Mouse (Mus musculus) v-Abl transformed pro-B cells (cell line): Measurements from ENCODE around the gene Unc119b.
"Not testable (repeated sequence)": the region's sequence is repeated elsewhere in the genome, so short reads cannot be mapped to it uniquely, and the experiment has no call there.

ENCODE experiments used
- in situ Hi-C, 2 experiments: fragments of 400-800 bp; cut with MboI; formaldehyde crosslinking; loops; one replicate each; pipeline ENCODE4 v1.15.1; 2025; ENCODE audit not compliant: unreplicated experiment in 2 of 2

Unc119b gene

DNA sequence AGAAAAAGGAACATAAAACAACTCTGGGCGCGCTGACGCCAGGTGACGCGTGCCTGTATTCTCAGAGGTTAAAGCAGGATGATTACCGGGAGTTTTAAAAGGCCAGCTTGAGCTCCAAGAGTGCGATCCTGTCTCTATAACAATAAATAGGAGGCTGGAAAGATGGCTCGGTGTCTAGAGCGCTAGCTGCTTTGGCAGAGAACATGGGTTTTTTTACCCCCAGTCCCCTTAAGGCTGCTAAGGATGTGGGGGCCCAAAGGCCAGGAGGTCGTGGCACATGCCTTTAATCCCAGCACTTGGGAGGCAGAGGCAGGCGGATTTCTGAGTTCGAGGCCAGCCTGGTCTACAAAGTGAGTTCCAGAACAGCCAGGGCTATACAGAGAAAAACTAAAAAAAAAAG, 24.4 kb upstream of the Unc119b start:
- in situ Hi-C loops: no loop called here

DNA sequence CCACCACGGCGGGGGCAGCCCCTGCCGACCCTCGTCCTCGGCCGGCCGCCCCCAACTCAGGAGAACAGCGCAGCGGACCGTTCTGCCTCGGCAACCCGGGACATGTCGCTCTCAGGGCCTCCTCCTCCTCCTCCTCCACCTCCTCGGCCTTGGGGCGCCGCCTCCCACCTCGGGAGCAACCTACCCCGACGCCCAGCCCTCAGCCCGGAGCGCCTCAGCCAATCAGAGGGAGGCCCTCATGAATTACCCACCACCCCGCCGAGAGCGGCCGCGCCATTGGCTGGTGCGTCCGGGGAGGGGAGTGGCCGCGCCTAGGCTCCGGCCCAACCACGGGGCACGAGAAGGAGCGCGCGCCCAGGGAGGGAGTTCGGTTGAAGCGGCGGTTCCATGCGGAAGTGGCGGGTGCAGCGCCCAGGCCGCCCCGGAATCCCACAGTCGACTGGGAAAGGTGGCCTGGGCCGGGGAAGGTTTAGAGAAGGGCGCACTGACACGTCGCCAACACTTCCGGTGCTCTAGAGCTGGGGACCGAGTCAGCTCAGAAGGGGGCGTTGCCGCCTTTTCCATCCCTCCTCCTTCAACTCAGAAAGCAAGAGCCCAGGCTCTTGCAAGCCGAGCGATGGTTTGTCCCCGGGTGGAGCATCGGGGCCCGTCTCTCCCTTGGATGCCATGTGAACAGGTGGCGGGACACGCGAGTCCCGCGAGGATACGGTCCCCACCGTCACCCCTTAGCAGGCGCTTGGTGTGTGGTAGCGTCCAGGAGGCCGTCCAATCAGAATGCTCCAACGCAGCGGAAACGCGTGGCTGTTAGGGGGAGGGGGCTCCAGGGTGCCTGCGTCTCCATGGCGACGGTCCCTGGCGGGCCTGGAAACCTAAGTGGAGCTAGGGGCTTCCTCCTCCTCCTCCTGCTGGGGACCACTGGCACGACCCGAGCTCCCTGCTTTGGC, 23.5 kb upstream of the Unc119b start, which contains the start of gene Mlec:
Gene Mlec (minus strand): TSS at position 140 of the 944 bp plus-strand sequence.
- in situ Hi-C loops: no loop called here

DNA sequence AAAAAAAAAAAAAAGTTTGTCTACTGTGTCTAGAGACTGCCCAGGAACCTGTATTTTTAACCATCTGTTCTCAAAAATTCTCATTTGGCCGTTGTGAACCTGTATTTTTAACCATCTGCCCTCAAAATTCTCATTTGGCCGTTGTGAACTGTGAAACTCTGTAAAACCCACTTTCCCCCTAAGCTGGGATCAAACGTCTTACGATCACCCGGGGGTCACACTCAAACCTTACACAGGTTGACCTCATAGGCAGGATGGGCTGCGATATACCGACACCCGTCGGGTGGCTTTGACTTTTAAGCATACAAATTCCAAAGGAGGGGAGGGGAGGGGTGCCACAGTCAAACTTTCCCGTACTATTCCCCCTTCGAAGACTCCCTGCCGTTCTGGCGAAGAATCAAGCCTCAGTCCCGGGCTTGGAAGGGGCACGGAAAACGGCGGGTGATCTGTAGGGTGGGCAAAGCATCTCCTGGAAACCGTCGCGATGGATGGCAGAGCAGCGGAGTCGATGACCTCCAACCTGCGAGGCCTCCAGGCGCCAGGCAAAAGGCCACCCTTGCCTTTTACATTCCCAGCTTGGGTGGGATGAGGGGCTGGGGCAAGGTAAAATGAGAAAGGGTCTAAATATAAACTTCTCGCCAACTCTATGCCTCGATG, 22.3 kb upstream of the Unc119b start:
- in situ Hi-C loops: no loop called here

DNA sequence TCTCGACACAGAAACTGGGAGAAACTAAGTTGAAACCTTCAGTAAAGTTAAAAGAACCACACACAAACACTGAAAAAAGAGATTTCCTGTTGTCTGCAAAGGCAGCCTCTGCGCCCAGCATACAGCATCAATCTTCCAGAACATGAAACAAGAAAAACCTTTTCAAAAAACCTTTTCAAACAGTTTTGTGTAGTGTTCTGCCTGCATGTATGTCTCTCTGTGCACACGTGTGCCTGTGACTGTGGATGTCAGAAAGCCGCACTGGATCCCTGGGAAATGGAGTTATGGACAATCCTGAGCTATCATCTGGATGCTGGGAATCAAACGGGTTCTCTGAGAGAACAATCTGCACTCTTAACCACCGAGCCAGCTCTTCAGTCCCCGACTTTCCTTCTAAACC, 21.6 kb upstream of the Unc119b start:
- in situ Hi-C loops: no loop called here

DNA sequence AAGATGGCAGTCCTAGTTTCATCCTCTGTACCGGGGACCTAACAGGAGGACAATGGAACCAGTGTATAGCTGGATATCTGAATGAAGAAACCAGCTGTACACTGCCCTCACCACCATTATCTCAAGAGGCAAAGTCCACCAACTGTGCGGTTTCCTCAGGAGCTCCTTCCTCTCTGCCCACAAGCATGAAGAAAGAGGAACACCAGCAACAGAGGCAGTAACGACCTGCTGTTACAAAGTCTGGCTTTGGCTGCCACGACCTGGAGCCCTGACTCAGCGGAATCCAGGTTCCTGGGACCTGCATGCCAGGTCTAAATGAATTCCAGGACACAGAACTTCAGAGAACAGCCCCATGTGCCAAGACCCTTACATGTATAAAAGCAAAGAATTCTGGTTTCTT, 21.1 kb upstream of the Unc119b start:
- in situ Hi-C loops: no loop called here

DNA sequence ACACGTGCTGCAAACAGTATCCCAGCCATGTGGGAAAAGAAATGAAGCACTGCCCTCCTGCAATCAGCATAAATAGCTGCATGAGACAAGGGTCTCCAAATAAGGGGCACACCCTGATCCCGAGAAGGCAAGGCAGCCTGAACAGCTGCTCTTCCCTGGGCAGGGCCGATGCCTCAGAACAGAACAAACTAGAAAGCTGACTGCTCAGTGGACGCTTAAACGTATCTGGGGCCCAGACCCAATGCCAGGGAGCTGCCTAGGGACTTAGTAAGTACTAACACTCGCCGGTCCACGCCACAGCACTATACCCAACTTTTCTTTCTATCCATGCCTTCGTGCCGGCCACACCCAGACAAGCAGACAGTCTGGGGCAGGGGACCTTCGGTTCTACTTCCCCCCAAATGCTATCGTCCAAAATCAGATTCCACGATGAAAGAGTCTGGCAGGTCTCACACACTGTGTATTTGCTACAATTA, 20.4 kb upstream of the Unc119b start:
- in situ Hi-C loops: no loop called here

DNA sequence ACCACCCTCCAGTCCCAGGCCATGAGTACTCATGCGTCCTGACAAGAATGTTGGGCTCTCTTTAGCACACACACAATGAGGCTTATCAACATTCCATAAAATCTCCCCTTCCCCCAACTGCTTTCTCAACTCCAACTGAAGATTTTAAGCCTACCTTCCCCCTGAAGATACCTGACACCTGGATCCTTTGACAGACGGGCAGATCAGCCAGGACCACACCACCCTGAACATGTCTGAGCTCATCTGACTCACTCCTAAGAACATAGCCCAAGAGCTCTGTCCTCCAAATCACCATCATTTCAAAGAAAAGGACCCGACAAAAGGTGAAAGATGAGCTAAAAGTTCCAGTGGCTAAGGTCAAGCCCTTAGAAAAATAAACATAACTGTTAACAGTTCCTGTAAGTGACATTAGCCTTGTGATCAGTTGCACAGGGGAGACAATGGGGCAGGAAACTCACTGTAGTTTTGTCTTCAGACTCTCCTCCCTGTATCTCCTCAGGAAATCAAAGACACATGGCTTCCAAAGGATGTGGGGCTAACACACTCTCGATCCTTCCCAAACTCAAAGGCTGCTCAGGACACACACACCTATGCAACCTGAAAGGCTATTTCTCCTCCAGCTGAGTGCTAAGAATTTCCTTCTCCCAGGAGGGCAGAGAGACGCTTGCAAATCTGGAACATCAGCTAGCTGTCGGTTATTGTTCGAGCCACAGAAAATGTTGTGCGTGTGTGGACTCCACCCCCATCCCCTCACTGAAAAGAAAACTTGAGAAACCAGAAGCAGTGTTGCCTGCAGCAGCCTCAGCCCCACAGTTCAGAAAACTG, 17.6 kb upstream of the Unc119b start:
- in situ Hi-C loops: no loop called here

DNA sequence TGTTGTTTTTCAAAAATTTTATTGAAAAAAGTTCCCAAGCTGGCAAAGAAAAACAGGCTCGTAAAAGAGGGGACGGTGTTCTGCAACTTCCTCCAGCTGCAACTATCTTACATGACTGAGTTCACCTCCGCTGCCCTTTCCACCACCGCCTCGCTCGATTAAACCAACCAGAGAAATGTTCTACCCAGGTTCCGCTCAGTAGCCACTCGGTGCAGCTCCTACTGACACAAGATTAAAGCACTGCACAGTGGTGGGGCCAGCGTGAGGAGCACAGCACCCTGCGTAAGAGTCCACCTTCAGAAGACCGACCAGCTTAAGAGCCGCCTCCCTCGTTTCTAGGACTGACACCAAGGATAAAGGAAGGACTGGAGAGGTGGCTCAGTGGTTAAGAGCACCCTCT, 16.7 kb upstream of the Unc119b start:
- in situ Hi-C loops: no loop called here

DNA sequence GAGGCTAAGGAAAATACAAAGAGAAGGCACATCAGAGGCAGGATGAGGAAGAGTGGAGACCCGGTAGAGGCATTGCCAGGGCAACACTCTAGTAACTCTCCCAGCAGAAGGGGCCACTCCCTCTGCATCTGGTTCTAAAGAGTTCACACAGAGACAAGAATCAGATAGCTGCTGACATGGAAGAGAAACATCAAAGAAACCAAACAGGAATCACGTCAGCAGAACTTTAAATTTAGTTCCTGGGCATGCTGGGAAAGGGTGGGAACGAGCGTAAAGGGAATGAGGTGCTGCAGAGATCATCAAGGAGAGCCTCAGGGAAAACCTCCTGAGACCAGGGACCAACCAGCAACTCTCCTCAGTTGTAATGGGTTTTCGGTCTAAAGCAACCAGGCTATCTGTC, 16.2 kb upstream of the Unc119b start:
- in situ Hi-C loops: no loop called here

DNA sequence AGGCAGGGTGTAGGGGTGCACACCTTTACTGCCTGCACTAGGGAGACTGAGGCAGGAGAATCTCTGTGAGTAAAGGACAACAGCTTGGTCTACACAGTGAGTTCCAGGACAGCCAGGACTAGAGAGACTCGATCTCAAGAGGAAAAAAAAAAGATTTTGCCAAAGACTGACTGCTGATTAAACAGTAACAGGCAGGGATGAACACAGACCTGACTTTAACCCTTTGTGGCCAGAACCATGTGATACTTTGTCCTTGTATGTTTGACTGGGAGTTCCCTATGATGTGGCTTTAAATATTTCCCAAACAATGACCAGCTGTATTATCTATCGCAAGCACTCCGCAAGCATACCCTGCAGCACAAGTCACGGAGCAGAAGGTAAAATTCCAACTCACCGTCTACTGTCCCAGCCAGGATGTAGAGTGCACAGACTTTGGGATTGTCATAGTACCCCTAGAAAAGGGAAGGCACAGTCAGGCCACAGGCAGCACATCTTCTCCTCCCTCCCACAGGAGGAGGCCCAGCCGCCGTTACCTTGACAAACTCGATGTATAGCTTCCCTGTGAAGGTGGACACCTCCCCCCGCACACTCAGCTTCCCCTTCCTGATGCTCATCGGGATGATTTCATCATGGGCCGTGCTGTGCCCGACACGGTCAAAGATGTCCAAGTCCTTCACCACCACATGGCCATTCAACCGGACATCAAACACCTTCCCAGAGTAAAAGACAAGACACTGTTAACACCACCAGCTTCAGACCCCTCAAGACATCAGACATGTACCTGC, 15.1 kb upstream of the Unc119b start:
- in situ Hi-C loops: no loop called here

DNA sequence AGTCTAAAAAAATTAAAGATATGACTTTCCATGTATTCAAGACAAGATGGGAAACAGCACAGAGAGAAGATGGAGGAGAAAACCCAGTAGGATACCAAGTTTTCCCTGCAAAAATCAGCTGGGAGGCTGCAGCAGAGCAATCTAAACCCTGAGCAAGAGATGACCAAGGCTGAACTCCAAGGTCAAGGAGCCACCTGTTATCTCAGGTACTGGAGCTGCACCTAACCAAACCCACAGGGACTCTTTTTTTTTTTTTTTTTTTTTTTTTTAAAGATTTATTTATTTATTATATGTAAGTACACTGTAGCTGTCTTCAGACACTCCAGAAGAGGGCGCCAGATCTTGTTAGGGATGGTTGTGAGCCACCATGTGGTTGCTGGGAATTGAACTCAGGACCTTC, 14.1 kb upstream of the Unc119b start:
- in situ Hi-C loops: not testable (repeated sequence)

DNA sequence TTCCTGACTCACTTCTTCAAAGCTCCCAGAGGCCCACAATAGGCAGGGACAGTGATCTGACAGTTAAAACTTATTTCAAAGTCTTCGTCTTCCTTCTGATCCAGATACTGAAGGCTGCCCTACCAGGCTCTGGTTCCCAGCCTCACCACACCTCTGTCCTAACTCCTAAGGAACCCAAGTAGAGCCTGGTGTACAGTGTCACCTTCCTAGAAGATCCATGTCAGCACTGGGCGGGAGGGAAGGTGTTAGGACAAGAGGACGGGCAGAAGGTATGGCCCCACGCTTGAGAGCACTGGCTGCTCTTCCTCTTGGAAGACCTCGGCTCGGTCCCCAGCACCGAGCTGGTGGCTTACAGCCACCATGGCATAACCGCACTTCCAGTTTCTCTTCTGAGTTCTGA, 13.6 kb upstream of the Unc119b start:
- in situ Hi-C loops: no loop called here

DNA sequence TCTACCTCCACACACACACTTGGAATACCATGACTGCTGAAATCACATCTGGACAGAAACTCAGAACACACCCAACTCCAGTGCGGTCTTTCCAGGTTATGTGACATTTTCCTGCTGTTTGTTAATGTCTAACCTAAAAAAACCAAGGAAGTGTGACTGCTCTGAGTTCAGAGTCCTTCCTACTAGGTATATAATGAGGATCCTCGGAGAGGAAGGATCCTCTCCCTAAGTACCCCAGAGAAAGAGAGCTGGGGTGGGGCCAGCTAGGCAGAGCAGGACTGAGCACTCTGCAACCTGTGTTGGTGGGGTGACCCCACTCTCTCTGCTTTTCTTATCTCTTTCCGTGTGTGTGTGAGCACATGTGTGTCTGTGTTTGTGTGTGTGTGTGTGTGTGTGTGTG, 12.6 kb upstream of the Unc119b start:
- in situ Hi-C loops: no loop called here

DNA sequence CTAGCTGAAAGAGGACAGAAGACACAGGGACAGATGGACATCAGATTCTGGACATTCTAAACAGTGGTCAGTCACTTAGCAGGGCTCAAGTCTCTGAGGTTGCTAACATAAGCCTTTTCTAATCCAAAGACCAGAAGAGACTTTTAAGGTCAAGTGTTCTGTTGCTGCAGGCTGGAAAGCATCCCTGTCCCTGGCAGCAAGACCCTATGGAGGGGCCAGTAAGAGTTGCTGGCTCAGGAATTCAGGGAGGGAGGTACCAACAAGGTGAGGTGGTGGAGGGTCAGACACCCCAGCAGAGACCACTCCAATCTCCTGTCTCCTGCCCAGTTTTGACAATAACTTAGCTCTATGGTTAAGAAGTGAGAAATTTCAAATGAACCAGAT, 12.0 kb upstream of the Unc119b start:
- in situ Hi-C loops: no loop called here

DNA sequence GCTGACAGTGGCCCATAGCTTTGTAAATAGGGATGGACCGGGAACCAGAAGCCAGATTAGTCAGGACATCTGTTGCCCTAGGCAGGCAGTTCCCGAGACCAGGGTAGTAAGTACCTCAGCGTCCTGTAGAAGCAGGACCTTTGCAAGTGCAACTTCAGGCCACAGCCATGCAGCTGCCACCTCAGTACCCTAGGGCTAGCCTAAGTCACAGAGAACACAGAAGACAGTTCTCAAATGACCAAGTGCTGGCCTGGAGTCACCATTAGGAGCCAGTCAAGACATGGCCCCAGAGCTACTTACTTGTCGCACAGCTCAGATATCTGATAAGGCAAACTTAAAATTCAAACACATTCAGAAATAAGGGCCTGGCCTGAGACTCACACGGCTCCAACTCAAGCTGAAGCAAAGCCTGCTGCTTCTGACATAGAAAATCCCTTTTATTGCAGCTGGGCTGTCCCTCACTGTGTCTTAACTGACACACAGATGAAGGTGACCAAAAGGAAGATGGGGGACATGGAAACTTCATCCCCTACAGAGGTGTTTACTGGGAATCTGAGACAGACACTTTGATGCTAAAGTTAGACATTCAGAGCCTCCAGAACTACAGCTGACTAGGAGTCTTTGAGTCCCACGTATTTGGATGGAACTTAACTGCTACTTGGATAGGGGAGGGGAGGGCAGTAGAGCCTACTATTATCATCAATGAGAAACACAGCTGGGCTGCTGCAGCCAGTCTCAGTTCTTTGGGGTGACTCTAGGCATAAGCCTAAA, 11.4 kb upstream of the Unc119b start:
- in situ Hi-C loops: no loop called here

DNA sequence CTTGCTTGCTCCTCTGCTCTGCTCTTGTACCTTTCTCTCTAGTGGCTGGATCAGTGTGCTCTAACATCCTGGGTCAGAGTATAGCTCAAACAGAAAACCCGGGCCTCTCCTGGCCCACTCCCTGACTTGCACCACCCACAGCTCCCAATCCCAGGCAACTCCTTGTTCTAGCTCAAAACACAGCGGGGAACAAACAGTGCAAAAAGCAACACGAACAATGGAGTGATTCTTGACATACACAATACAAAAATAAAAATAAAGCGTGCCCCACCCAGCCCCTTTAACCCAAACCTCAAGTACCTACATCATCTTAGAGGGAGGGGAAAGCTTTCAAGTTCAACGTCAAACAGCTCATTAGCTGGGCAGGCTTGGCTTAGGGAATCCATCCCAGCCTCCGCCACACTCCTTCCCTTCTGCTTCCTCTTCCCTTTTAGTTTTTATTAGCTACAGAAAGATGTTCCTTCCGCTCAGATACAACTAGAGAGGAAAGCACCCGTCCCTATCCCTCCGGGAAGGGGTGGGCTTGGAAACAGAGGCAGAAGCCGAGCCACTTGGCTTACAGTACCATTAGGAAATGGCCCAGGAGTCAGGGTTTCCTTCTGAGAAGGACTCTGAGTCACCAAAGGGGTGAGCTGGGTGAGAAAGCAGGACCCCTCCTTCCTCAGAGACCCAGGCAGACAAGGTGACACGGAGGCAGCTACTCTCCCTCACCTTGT, 10.6 kb upstream of the Unc119b start:
- in situ Hi-C loops: no loop called here

DNA sequence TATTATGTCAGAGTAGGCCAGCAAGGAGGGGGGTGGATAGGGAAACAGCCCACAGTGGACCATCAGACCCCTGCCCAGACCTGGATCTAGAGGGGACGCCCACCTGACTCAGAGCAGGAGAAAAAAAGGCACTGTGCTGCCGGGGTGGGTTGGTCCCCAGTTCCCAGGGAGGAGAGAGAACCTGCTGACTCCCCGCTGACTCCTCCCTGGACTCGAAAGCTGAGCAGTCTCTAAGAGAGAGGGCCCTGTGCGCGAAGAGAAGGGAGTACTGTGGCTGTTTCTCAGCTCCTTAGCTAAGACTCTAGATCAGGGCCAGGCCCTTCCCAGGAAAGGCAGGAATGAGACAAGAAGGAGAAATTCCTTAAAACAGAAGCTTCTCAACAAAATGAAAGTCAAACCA, 9.7 kb upstream of the Unc119b start:
- in situ Hi-C loops: no loop called here

DNA sequence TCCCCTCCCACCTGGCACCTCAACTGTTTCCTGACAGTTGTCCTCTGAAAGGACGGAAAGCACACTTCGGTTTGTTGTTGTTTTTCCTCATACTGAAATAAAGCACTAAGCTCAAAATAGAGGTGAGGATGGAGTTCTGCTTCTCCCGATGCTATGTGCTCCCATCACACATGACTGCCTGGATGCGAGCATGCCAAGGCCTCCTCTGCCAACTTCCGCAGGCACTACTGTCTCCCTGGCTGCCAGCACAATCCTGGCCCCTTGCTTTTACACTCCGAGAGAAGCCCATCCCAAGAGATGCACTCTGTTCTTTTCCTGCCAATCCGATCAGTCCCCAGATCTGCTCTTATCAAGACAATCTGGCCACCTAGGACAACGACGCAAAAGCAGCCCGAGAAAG, 8.8 kb upstream of the Unc119b start:
- in situ Hi-C loops: no loop called here

DNA sequence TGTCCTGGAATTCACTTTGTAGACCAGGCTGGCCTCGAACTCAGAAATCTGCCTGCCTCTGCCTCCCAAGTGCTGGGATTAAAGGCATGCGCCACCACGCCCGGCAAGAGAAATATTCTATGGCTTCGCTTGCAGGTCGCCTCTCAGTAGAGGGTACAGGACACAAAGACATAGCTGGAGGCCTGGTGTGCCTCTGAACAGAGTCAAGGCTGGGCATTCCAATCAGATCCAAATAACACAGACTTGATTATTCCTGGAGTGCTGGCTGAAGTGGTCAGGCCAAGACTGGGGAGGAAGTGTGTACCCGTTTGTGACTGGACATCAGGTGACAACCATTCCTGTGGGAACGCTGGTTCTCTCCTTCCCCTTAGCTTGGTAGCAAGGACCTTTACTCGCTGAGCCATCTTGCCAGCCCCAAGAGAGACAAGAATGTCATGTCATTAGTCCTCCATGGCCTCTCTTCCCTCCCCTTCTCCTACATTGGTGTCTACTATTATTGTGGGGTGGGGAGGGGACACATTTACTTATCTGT, 7.5 kb upstream of the Unc119b start:
- in situ Hi-C loops: no loop called here
